Mouse (Mus musculus) myocyte (in vitro differentiated cells): Measurements from ENCODE around the gene Pcp2.

Source experiments
- E2F4 ChIP-seq: IDR thresholded peaks from one replicate; pipeline ENCODE4 v1.6.1; 2011; ENCODE audit warnings: mild to moderate bottlenecking, control low read depth, moderate library complexity; ENCODE audit not compliant: insufficient read depth
- MYOD1 ChIP-seq, 3 experiments: IDR thresholded peaks; one replicate each; pipeline ENCODE4 v1.6.1; 2011; ENCODE audit warnings: control low read depth in 2 of 3, low read depth in 2 of 3, mild to moderate bottlenecking in 2 of 3, moderate library complexity in 1 of 3; ENCODE audit not compliant: insufficient read length in 2 of 3, control insufficient read depth in 1 of 3
- POLR2A ChIP-seq: IDR thresholded peaks from one replicate; pipeline ENCODE4 v1.6.1; 2011; ENCODE audit warnings: low read depth, mild to moderate bottlenecking, control low read depth, moderate library complexity; ENCODE audit not compliant: insufficient read length
- POLR2AphosphoS2 ChIP-seq: IDR thresholded peaks from one replicate; pipeline ENCODE4 v1.6.1; 2011; ENCODE audit warnings: low read depth, control low read depth; ENCODE audit not compliant: insufficient read length
- USF1 ChIP-seq: IDR thresholded peaks from one replicate; pipeline ENCODE4 v1.6.1; 2011; ENCODE audit warnings: low read depth, mild to moderate bottlenecking, control low read depth, moderate library complexity

DNA sequence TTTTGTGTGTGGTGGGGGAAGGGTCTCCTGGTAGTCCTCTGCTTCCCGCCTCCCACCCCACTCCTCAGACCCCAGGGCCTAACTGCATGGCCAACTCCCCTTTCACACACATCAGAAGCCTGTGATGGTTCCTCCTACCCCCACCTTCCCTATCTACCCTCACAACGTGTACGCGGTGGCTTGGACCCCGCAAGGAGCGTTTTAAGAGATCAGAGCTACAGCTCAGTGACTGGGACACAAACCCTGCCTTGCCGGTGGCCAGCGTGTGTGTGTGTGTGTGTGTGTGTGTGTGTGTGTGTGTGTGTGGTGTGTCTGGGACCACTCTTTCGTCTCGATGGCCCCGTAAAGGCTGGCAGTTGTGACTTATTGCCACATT is 37.1 kb downstream of the Pcp2 start:
- no peak for TF ChIP-seq USF1
- TF ChIP-seq POLR2A = no peak
- no peak for TF ChIP-seq E2F4
- no peak for TF ChIP-seq MYOD1 (IDR thresholded peaks at IDR 0.05; ENCODE audit: control insufficient read depth in 1 of 3, insufficient read length in 2 of 3, low read depth in 2 of 3)
- no peak for TF ChIP-seq POLR2AphosphoS2
